Mouse (Mus musculus): Measurements from ENCODE around the gene Fam193a.

The Fam193a gene

DNA sequence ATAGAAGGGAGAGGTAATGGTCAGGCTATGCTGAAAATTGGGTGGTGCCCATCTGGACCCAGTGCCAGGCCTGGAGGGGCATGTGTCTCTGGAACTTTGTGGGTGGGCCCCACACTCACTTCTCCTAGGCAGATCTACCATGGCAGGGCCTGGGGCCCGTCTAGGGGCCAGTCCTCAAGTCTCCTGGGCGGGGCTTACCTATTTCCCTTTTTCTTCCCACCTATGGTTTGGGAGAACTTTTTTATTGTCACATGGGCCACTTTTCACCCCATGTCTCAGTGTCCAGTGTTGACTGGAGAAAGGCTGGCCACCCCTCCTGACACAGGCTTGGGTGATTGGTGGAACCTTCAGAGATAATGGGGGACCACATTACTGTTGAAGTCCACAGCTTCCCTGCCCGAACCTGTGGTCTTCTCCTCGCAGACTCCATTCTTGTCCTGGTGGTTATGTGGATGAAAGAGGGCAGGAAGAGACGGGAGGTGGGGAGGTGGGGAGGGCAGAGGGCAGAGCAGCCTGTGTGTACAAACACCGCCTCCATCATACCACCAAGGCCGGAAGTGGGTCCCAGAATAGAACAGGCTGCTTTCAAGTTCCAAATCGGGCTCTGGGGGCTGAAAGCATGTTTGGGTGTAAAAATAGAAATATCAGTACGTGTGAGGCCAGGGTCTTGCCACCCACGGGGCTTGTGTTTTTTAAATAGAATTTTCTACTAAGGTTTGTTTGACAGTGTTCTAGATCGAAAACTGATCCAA, 150.9 kb downstream of the Fam193a start:
- in situ Hi-C loops (cut with MboI, MseI) = no loop called here

DNA sequence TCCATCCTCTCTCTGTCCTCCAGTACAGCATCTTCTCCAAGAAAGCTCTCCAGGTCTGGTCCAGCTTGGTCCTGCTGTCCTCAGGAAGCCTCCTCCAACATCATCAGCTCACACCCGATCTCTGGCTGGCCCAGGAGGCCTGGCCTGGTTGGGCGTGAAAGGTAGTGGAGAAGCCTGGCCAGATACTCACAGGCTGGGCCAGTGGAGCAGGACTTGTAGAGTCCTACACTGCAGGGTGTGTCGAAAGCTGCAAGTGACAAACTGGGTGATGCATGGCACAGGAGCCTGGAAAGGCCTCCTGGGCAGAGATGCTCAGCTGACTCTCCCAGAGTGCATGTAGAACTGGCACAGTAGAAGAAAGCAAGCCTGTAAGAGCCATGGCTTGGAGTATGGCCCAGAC, 151.6 kb downstream of the Fam193a start:
- in situ Hi-C loops (cut with MboI, MseI) = no loop called here

DNA sequence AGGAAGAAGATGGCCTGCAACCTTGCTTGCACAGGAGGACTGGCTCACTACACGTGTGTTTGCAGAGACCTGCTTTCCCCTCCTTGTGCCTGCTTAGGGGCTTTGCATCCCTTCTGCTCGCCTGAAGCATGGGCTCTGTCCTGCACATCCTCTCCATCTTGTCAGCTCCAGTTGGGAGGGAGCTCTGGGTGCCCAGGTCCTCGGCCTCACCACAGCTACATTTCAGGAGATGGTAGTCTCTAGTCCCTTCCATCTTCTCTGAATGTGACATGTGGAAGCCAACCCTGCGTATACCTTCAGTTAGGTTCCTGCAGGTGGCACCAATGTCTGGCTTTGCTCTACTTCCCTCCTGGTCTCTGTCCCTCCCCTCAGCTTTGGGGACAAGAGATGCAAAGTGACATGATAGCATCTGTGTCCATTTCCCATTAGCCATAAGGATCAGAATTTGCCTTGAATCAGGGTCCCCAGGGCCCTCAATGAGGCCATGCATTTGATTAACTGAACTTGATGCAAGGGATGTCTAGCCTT, 154.3 kb downstream of the Fam193a start:
- in situ Hi-C loops (cut with MboI, MseI) = no loop called here

DNA sequence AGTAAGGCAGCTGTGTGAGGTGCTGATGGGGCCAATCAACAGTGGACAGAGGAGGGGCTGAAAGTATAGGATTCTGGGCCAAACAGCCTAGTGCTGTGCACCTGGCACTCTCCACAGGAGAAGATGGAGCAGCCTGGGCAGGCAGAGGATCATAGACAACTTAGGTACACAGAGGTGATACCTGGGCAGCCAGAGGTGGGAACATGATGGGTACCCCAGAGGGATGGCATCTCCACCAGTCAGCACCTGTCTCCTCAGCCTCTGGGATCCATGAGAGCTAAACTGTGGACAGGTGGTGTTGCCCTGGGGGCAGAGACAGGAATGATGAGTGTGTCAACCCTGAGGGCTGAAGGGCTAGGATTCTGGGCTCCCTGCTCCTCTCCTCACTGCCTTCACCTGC, 154.8 kb downstream of the Fam193a start:
- in situ Hi-C loops (cut with MboI, MseI) = no loop called here

DNA sequence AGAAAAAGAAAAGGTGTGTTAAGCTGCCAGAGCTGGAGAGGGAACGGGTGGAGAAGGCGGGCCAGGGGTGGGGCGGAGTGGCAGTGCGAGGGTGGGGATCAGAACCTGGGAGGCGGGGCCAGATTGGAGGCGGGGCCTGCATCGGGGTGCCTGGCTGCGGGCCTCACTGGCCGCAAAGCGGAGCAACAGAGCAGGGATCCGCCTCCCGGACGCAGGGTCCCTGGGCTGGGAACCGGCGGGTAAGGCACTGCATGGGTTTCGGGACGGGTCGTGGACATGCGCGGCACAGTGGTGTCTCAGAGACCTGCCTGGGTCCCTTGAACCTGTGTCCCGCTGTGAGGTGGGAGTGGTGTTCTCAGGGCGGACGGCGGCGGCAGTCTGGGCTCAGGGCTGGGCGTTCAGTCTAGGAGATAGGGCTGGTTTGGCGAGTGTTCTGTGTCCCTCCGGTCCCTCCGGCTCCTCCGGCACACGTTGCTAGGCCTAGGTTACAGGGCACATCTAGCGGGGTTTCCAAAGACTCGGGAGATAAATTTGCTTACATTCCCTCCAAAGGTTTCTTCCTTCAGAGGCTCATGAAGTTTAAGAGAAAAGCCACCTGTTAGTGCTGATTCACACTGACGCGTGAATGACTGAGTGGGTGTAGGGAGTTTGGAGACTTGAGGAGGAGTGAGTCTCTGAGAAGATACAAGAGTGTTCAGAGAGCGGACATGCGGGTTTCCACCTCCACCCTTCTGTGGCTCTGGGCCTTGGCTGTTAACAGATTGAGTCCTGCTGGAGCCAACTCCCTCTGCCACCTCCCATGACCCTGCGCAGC, 156.1 kb downstream of the Fam193a start, which contains the start of gene Sh3bp2:
Gene Sh3bp2, plus strand, starts transcription at position 176 of the 814 bp plus-strand sequence.
- in situ Hi-C loops (cut with MboI, MseI) = no loop called here

DNA sequence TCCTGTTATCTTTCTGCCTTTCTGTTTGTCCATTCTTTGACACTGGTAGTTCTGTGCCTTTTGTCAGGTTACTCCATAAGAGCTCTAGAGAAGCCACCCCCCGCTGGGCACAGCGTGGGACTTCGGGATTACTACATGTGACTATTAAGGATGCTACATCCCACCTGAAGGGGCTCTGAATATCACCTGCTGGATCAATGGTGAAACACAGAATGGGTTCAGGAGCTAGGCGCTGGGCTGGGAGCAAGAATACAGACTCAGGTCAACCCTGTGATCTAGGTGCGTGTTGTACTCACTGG, 156.7 kb downstream of the Fam193a start:
- in situ Hi-C loops (cut with MboI, MseI) = no loop called here

DNA sequence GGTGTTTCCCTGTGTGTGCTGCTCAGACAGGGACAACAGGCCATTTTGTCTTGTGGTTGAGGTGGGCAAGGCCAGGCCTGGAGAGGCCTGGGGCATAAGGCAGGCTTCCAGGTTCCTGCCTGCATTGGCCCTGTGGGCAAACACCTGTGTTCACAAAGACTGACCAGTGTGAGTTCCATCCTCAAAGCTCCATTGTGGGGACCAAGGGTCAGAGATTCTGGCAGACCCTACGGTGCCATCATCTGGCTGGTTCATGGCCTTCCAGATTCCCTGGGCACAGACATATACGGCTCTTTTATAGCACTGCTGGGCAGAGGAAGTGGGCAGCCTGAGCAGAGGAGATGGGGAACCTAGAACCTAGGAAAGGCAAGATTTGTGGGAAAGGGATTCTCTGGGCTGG, 157.6 kb downstream of the Fam193a start:
- in situ Hi-C loops (cut with MboI, MseI) = no loop called here

DNA sequence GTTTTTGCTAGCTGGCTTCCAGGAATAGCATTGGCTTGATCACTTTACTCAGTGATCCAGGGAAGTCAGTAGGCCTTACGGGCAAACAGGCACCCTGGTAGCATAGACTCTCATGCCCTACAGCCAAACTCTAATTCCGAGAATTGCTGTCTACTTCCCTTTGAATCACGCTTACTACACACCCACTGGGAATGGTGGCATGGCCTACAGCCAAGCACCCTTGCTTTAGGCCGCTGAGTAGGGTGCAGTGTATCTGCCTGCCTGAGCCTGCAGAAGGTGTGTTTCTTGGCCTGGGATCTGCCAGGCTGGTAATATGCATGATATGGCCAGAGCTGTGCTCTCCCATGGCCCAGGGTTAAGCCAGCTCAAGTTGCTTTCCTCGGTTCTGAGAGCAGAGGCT, 159.0 kb downstream of the Fam193a start:
- in situ Hi-C loops (cut with MboI, MseI) = no loop called here

DNA sequence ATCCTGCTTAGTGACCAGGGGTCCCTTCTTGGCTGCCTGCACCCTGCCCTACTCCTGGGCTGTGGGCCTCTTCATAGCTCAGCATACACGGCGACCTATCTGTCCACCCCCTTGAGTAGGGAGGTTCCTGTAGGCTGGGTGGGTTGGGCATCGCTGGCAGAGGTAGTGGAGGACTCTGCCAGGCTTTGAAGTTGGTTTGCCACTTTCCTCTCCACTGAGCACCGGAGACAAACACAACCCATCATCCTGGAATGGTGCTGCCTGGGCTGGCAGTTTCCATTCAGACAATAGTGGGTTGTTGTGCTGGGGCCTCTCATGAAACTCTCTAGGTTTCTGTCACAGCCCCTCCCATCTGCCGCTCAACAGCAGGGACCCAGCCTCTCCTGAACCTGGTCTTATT, 160.4 kb downstream of the Fam193a start:
- in situ Hi-C loops (cut with MboI, MseI) = no loop called here

DNA sequence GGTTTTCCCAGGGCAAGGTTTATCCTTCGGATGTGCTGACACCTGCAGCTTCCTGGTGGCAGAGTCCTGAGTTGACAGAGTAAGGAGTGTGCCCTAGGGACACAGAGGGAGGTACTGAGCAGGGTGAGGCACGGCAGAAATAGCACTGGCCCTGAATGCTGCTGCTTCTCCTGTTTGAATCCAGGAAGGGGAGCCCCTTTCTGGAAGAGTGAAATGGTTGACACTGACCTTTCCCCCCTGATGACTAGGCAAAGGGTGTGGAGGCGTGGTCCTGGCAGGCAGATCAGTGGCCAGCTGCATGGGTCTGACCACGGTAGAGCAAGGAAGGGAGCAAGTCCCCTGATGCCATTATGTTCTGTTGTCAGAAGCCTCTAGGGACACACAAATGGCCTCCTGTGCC, 161.0 kb downstream of the Fam193a start:
- in situ Hi-C loops (cut with MboI, MseI) = no loop called here

DNA sequence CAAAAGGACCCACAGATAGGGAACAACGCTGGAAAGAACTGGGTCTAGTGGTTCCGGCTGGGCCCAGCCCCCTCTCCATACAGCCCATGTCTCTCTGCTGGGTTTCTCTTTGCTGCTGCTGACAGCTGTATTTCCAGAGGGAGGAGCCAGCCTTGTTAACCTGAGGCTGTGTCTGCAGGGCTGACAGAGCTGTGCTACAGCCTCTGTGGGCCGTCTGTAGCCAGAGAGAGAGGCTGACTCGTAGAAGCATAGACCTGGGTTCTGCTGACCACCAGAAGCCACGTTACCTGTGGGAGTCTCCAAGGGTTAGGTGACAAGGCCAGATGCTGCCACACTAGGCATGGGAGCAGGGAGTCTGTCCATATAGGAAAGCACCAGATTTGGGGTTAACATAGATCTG, 163.3 kb downstream of the Fam193a start:
- in situ Hi-C loops (cut with MboI, MseI) = no loop called here

DNA sequence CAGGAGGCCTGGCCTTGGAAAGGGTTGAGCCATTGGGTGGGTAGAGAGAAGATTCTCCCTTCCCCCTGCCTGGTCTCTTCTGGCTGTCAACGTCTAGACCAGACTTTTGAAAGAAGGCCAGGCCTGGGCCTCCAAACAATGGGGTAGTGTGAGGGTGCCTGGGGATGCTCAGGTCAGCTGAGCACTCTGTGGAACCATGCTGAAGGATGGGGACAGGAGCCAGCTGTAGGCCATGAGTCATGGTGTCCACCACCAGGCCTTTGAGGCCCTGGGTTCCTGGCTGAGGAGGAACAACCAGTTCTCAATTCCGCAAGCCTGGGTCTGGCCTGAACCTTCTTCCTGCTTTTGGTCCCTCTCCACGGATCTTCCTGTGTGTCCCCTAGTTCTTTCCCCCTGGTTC, 164.1 kb downstream of the Fam193a start:
- in situ Hi-C loops (cut with MboI, MseI) = no loop called here

DNA sequence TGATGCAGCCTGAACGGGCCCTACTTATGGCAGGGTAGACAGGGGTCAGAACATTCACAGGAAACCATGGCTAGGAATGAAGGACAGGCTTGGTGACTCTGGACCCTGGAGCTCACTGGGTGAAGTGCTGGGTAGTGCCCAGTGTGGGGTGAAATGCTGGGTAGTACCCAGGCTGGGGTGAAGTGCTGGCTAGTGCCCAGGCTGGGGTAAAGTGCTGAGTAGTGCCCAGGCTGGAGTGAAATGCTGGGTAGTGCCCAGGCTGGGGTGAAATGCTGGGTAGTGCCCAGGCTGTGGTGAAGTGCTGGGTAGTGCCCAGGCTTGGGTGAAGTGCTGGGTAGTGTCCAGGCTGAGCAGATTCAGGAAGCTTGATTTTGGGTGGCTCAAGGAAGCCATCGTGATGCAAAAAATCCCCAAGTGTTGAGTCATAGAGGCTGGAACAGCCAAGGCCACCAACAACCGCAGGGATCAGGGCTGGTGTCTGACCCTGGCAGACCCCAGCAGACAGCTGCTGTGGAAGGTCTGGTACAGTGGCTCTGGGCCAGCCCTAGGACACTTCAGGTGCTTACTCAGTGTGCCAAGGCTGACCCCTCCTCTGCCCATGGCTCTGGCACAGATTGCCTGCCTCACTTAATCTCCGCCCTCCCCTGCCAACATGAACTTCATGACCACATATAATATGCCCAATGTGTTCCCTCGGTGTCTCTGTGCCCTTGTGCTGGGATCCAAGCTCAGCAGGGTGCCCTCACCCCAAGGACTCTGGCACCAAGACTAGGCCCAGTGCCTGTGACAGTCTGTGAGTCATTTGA, 165.2 kb downstream of the Fam193a start:
- in situ Hi-C loops (cut with MboI, MseI) = no loop called here

DNA sequence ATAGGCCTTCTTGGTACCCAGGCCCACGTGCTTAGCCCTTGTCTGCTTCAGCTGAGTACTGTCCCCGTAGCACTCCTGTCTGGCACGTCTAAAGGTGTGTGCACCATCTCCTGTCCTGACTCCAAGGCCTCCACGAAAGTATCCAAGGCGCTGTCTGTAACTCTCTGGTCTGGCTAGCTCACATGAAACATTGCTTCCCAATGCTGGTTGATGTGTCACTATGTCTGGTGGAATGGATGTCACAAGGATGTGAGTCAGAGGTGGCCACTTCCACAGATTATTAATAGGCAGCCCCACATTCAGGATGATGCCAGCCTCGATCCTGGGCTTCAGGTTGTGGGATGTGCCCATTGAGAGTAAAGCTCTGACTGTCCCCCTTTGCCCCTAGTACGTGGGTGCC, 166.1 kb downstream of the Fam193a start:
- in situ Hi-C loops (cut with MboI, MseI) = no loop called here

All from T-helper 1 cell (primary cell).